Mouse (Mus musculus) testis, adult 2 months (tissue): Measurements from ENCODE around the gene Gm20696.

Experiments
- CTCF ChIP-seq: fragments of 200-500 bp; IDR thresholded peaks from 2 replicates; pipeline ENCODE4 v1.5.1; 2012; ENCODE audit warnings: low read depth, mild to moderate bottlenecking, inconsistent platforms, low read length, moderate library complexity; ENCODE audit not compliant: control insufficient read depth, insufficient read depth, insufficient replicate concordance
- POLR2A ChIP-seq: fragments of 200-500 bp; IDR thresholded peaks from 2 replicates; pipeline ENCODE4 v1.6.1; 2012; ENCODE audit warnings: low read depth, mild to moderate bottlenecking, inconsistent platforms, low read length, moderate library complexity; ENCODE audit not compliant: control insufficient read depth

DNA sequence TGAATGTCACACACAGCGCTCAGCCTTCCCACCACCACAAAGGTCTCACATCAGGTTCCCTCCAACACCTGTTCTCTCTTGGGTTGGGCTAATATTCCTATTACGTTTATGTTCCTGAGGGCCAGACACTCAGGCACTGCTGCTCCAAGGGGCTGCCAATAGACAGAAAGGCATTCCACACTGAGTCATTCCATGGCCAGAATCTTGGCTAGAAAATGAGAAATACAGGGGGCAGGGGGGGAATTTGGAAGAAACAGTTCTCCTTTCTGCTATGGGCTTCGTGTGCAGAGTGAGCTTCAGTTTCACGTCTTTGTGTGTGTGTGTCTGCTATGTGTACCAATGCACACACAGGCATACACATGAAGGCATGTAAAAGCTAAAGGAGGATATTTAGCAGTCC lies 239.3 kb downstream of the Gm20696 start:
- no peak for TF ChIP-seq CTCF
- TF ChIP-seq POLR2A = no peak
